Mouse (Mus musculus) midbrain, embryonic 16.5 days (tissue): ENCODE results near the gene Chrna7. TPM values are rescaled to one million over a fixed set of nuclear protein-coding genes. Genes with fewer than 3 reads are reported as not detected.

ENCODE experiments used
- ATAC-seq: fragments of 200-750 bp; cut with Nextera tagmentation; 2 replicates; pipeline ENCODE4 v1.8.0; 2017; ENCODE audit warnings: moderate TSS enrichment
- H3K27ac ChIP-seq: fragments of 300-500 bp; sonication (generic); 2 replicates; pipeline ENCODE4 v1.5.1; 2014; ENCODE audit warnings: mild to moderate bottlenecking, low read length, mixed read lengths
- H3K27me3 ChIP-seq: fragments of 300-500 bp; sonication (generic); 2 replicates; pipeline ENCODE4 v1.6.1; 2014; ENCODE audit warnings: low read depth, low read length, mixed read lengths; ENCODE audit not compliant: control insufficient read depth, insufficient read depth
- H3K36me3 ChIP-seq: fragments of 300-500 bp; sonication (generic); 2 replicates; pipeline ENCODE4 v1.6.1; 2014; ENCODE audit warnings: mild to moderate bottlenecking, low read length, moderate library complexity, mixed read lengths; ENCODE audit not compliant: control insufficient read depth, insufficient read depth
- H3K4me1 ChIP-seq: fragments of 300-500 bp; sonication (generic); 2 replicates; pipeline ENCODE4 v1.6.1; 2014; ENCODE audit warnings: mild to moderate bottlenecking, low read length, mixed read lengths; ENCODE audit not compliant: control insufficient read depth, insufficient read depth
- H3K4me2 ChIP-seq: fragments of 300-500 bp; sonication (generic); 2 replicates; pipeline ENCODE4 v1.6.1; 2014; ENCODE audit warnings: mild to moderate bottlenecking, low read length, mixed read lengths
- H3K4me3 ChIP-seq: fragments of 300-500 bp; sonication (generic); 2 replicates; pipeline ENCODE4 v1.5.1; 2014; ENCODE audit warnings: low read depth, mild to moderate bottlenecking, low read length, moderate library complexity, mixed read lengths
- H3K9ac ChIP-seq: fragments of 300-500 bp; sonication (generic); 2 replicates; pipeline ENCODE4 v1.6.1; 2014; ENCODE audit warnings: low read depth, low read length, mixed read lengths
- H3K9me3 ChIP-seq: fragments of 300-500 bp; sonication (generic); replicated peaks from 2 replicates; pipeline ENCODE4 v1.6.1; 2014; ENCODE audit warnings: mild to moderate bottlenecking, low read length, mixed read lengths; ENCODE audit not compliant: control insufficient read depth, poor library complexity, severe bottlenecking
- WGBS: fragments of 180-500 bp; shearing (Covaris S2); extraction: QIAGEN DNeasy Blood & Tissue Kit; methylation state at CpG from one replicate; pipeline ENCODE4 v1.1.7; 2014; 5-methylcytosine and 5-hydroxymethylcytosine counted together
- polyA plus RNA-seq: library from polyadenylated mRNA; unstranded; fragments of >200 nt; fragmentation: Nextera tagmentation; extraction: Ambion mirVana; gene quantifications from 2 replicates; pipeline ENCODE4 v1.2.1, GENCODE M21; 2015

Gene Chrna7
- polyA plus RNA-seq, 1 experiment from 2014 or later = 8.9 TPM

DNA sequence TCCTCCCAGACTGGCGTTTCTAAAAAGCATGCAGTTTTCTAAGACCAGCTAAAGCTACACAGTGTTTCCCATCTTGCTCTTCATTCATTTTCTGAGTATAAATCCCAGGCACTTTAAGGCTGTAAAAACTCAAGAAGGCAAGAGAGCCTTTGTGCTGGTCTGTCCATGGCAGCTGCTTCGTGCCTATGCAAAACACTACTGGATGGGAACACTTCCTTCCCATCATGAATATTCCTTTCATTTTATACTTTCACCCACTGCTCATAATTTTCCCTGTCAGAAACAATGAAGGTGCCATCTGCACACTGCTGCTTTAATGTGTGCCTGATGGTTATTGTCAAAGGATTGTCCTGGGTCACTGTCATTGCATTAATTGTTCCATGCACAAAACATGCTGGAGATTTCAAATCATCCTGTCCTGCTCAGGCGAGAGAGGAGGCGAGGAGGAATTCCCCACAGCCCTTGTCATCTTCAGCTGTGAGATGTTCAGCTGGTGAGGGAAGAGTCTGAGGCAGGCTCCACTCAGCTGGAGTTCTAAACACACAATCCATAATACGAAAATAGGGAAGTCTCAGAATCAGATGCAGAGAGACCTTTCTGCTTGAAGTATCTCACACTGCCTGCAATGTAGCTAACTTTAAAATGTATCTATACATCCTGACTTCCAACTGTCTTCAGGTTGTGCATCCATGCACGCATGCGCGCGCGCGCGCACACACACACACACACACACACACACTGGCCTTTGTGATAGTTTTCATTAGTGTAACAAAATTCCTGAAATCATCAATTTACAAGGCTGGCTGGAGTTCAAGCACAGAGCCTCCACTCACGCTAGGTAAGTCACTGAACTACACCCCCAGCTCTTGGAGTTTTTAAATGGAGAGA is 22.5 kb downstream of the Chrna7 start:
- H3K27ac ChIP-seq = no peak overlapping the region
- no peak overlapping the region for H3K4me3 ChIP-seq
- H3K36me3 ChIP-seq = no peaks in the 10 kb centered on the region
- no peaks in the 10 kb centered on the region for H3K27me3 ChIP-seq
- WGBS = 72% methylated on average over 13 of the region's 13 CpGs
- no peak overlapping the region for H3K9ac ChIP-seq
- H3K4me1 ChIP-seq = peaks cover 2% of the 10 kb centered on the region; the same call in 1 of the 2 replicates
- ATAC-seq = peak; percentile 51
- H3K9me3 ChIP-seq = no peaks in the 10 kb centered on the region
- no peak overlapping the region for H3K4me2 ChIP-seq

DNA sequence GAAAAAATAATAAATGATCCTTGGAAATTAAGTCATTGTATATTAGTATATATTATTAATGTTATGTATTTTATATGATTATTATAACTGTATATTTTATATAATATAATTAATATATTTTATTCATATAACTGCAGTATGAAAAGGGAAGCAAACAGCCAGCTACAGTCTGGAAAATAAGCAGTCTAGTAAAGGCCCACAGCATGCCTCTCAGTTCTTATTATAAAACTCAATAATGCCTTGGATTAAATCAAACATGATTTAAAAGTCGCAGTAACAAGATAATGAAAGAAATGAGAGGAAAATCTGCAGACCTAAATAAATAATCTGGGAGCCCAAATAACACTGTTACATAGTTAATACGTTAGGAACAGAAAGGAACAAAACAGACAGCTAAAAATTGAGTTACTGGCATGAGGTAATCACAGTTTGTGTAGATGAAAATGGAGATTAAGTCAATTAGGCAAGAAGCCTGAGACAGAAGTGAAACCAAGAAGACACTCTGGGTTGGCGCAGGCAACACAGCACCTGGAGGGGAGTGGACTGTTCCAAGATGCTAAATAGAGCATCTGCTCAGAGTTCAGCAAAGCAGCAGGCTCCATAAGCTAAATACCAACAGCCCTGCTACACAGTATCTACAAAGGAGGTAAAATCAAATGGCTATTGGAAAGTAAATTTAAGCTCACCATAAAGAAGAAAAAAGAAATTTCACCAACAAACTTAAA is 42.1 kb downstream of the Chrna7 start:
- 74% methylated on average over 3 of the region's 3 CpGs for WGBS
- H3K27me3 ChIP-seq = no peaks in the 10 kb centered on the region

GRCm38 (mm10) chr7:63164617-63165016 is 47.8 kb downstream of the Chrna7 start:
- H3K27ac ChIP-seq = no peak overlapping the region
- H3K4me3 ChIP-seq = no peak overlapping the region
- H3K27me3 ChIP-seq = no peaks in the 10 kb centered on the region
- peaks cover 4% of the 10 kb centered on the region; the same call in 1 of the 2 replicates for H3K4me1 ChIP-seq
- no peak overlapping the region for H3K4me2 ChIP-seq
- no peak overlapping the region for H3K9ac ChIP-seq
- ATAC-seq = no peak
- no peaks in the 10 kb centered on the region for H3K9me3 ChIP-seq
- no peaks in the 10 kb centered on the region for H3K36me3 ChIP-seq
- 93% methylated on average over 3 of the region's 3 CpGs for WGBS

More for the DNA sequence above, 42.1 kb downstream of the Chrna7 start:
- H3K36me3 ChIP-seq = no peaks in the 10 kb centered on the region
- no peak overlapping the region for H3K9ac ChIP-seq
- no peak overlapping the region for H3K27ac ChIP-seq
- no peaks in the 10 kb centered on the region; the same call in 1 of the 2 replicates for H3K9me3 ChIP-seq
- H3K4me3 ChIP-seq = no peak overlapping the region
- no peak for ATAC-seq
- no peaks in the 10 kb centered on the region for H3K4me1 ChIP-seq
- no peak overlapping the region for H3K4me2 ChIP-seq

GRCm38 (mm10) chr7:63162272-63162864 is 50.0 kb downstream of the Chrna7 start:
- WGBS = 38% methylated on average over 7 of the region's 7 CpGs
- Histone ChIP-seq H3K9me3 (no peaks in the 10 kb centered on the region), H3K27ac (no peak overlapping the region), H3K4me3 (no peak overlapping the region), H3K9ac (no peak overlapping the region), H3K4me1 (peaks cover 4% of the 10 kb centered on the region; the same call in 1 of the 2 replicates), H3K4me2 (no peak overlapping the region), H3K27me3 (no peaks in the 10 kb centered on the region), H3K36me3 (no peaks in the 10 kb centered on the region; the same call in 1 of the 2 replicates)
- peak; percentile 67 for ATAC-seq

DNA sequence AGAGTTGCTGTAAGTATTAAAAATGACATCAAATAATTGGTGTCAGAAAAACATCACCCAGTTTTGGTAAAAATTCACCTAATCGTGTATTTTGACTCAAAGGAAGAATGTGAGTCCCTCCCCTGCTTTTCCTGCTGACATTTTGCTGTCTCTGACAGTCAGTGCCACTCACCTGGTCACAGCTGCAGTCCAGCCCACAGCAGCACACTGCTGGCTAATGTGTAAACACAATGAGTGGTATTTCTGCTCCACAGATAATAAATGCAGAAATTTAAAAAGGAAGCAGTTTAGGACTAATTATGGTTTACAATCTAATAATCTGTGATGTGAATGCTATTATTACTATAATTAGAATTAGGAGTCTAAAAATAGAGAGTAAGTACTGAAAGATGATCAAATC is 59.1 kb downstream of the Chrna7 start:
- H3K9me3 ChIP-seq = no peaks in the 10 kb centered on the region
- H3K27ac ChIP-seq = no peak overlapping the region; the same call in 1 of the 2 replicates
- peak; percentile 65; the same call in 1 of the 2 replicates for ATAC-seq
- H3K4me1 ChIP-seq = peaks cover 3% of the 10 kb centered on the region
- no peaks in the 10 kb centered on the region for H3K27me3 ChIP-seq
- H3K4me3 ChIP-seq = no peak overlapping the region
- no peak overlapping the region for H3K4me2 ChIP-seq
- no peaks in the 10 kb centered on the region; the same call in 1 of the 2 replicates for H3K36me3 ChIP-seq
- 56% methylated on average over 1 of the region's 1 CpGs for WGBS
- no peak overlapping the region for H3K9ac ChIP-seq

DNA sequence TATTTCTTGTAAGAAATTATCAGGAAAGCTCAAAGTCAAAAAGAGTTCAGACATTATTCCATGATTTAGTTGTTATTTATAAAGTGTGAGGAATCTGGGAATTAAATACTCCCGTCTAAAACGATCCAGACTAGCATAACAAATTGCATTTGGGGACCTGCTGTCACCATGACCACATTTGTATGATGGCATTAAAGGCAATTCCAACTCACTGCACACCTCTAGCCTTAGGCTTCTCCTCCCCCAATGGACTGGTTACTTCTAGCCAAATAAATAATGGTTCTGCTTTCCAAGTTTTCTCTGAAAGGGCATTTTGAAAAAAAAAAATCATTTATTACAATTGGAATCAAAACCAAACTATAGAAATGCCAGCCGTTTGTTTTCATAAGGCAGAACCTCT is 63.6 kb downstream of the Chrna7 start:
- no peaks in the 10 kb centered on the region for H3K9me3 ChIP-seq
- H3K4me3 ChIP-seq = no peak overlapping the region
- H3K36me3 ChIP-seq = no peaks in the 10 kb centered on the region
- ATAC-seq = no peak
- WGBS = 66% methylated on average over 3 of the region's 3 CpGs
- no peak overlapping the region for H3K9ac ChIP-seq
- peaks cover 3% of the 10 kb centered on the region; the same call in 1 of the 2 replicates for H3K4me1 ChIP-seq
- no peak overlapping the region for H3K27ac ChIP-seq
- no peaks in the 10 kb centered on the region for H3K27me3 ChIP-seq
- H3K4me2 ChIP-seq = no peak overlapping the region

GRCm38 (mm10) chr7:63148321-63148720 is 64.0 kb downstream of the Chrna7 start:
- Histone ChIP-seq H3K4me2 (no peak overlapping the region), H3K27ac (no peak overlapping the region), H3K4me1 (peaks cover 3% of the 10 kb centered on the region; the same call in 1 of the 2 replicates), H3K4me3 (no peak overlapping the region), H3K36me3 (no peaks in the 10 kb centered on the region), H3K27me3 (no peaks in the 10 kb centered on the region), H3K9me3 (no peaks in the 10 kb centered on the region), H3K9ac (no peak overlapping the region)
- no peak for ATAC-seq
- 87% methylated on average over 5 of the region's 5 CpGs for WGBS

- ATAC-seq = no peak
- H3K27ac ChIP-seq = no peak overlapping the region
- no peak overlapping the region for H3K4me2 ChIP-seq
- WGBS = 64% methylated on average over 2 of the region's 2 CpGs
- no peak overlapping the region for H3K9ac ChIP-seq
- no peaks in the 10 kb centered on the region for H3K9me3 ChIP-seq
- no peak overlapping the region for H3K4me3 ChIP-seq
- H3K4me1 ChIP-seq = no peaks in the 10 kb centered on the region
- H3K36me3 ChIP-seq = no peaks in the 10 kb centered on the region
- no peaks in the 10 kb centered on the region for H3K27me3 ChIP-seq
These were observed 89.8 kb downstream of the Chrna7 start for GRCm38 (mm10) chr7:63122547-63122946.
